Mouse (Mus musculus): ENCODE results near the gene Capn12.
A peak's percentile ranks its signal among the peaks of the same experiment; 100 is the strongest.

Capn12 gene

GRCm38 (mm10) chr7:28881199-28881598 lies at the start of gene Capn12:
TSS of gene Capn12 (plus strand) at chr7:28881422.
- DNase-seq: no peak

GRCm38 (mm10) chr7:28832137-28832536 lies 49.1 kb upstream of the Capn12 start:
- no peak for DNase-seq

GRCm38 (mm10) chr7:28833723-28834347 lies 47.4 kb upstream of the Capn12 start, which contains the start of gene Lgals4:
TSS of gene Lgals4 (plus strand) at chr7:28833854.
- no peak for DNase-seq

DNA sequence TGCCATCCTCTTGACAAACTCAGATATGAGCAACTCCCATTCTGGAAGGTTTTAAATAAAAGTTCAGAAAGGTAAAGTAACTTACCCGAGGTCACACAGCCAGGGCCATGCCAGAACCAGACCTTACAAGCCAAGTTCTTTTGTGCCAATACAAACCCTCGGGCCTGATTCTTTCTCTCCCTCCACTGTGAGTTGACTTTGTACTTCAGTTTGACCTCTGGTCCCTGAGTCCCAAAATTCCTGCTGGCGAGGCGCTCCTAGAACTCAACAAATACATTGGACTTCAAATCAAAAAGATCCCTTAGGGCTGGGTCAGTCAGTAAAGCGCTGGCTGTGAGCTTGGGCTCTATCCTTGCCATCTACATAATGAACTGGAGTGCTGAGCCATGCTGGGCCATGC lies 44.3 kb upstream of the Capn12 start:
- DNase-seq: no peak

DNA sequence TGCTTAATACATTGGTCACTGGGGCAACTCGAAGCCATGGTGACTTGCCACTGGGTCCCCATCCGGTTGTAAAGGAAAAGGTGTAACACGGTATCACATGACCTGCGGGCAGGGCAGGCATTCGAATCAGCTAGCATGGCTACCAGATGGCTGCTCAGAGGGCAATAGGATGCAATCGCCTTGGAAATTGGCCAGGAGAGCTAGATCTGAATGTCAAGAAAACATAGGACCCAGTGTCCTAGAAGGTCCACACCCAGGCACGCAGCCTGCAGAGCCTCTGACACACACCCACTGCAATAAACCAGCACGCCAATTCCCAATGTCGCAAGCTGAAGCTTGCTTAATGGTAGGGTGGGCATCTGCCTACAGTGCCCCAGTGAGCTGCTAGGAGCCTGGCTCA lies 42.9 kb upstream of the Capn12 start:
- DNase-seq: peak in 1 of 2 experiments; percentile 27

GRCm38 (mm10) chr7:28847273-28847672 lies 33.9 kb upstream of the Capn12 start:
- DNase-seq: no peak

GRCm38 (mm10) chr7:28849700-28850236 lies 31.5 kb upstream of the Capn12 start:
- DNase-seq: no peak

DNA sequence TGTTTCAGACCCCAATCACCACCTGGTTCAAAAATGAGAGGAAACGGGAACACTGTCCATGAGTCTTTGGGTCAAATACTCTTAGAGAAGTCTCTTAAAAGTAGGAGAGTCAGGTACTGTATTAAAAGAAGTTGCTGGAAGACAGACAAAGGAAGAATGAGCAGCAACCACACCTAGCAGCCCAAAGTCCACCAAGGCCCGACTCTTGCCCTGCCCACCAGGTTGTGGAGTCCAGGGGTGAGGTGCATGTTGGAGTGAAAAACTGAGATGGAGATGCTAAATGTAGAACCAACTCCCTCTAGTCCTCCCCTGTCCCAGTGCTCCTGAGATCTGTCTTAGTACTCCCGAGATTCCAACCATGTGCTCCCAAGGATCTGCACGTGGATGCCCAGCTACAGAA lies 30.6 kb upstream of the Capn12 start:
- DNase-seq: no peak

DNA sequence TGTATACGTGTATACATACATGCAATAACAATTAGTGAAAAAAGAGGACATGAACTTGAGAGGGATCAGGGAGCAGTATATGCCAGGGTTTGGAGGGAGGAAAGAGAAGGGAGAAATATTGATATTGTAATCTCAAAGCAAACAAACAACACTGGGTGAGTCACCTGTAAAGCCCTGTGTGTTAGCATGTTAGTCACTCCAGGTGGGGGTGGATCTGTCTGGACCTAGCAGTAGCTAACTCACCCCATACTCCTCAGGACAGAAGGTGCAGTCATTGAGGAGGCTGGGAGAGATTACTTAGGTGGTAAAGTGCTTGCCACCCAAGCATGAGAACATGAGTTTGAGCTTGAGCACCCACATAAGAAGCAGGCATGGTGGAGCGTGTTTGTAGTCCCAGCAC lies 21.3 kb upstream of the Capn12 start:
- DNase-seq: no peak

- no peak for DNase-seq
Measured at GRCm38 (mm10) chr7:28860898-28861297, 20.3 kb upstream of the Capn12 start.

- no peak for DNase-seq
Measured at GRCm38 (mm10) chr7:28862817-28863499, 18.3 kb upstream of the Capn12 start.

GRCm38 (mm10) chr7:28863540-28863939 lies 17.7 kb upstream of the Capn12 start, which contains the start of gene Lgals7:
TSS of gene Lgals7 (plus strand) at chr7:28863853.
- DNase-seq: no peak

DNA sequence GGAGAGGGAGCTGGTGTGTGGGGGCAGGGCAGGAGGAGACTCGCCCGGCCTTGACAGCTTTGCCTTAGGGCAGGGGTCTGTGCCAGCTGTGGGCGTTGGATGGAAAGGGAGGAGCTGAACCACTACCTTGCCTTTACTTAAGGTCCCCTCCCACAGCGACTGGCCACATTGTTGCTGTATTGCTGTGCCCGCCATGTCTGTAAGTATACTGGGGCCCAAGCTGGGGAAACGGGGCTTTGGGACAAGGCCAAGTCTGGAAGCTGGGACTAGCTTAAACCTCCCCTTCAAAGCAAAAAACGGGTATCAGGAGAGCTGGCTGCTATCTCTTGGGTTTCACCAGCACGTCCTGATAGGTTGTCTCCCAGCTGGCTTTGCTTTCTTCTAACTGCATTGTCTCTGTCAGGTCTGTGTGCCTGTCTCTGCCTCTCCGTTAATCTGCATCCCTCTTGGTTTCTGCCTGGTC lies 16.9 kb upstream of the Capn12 start:
- DNase-seq: no peak

DNA sequence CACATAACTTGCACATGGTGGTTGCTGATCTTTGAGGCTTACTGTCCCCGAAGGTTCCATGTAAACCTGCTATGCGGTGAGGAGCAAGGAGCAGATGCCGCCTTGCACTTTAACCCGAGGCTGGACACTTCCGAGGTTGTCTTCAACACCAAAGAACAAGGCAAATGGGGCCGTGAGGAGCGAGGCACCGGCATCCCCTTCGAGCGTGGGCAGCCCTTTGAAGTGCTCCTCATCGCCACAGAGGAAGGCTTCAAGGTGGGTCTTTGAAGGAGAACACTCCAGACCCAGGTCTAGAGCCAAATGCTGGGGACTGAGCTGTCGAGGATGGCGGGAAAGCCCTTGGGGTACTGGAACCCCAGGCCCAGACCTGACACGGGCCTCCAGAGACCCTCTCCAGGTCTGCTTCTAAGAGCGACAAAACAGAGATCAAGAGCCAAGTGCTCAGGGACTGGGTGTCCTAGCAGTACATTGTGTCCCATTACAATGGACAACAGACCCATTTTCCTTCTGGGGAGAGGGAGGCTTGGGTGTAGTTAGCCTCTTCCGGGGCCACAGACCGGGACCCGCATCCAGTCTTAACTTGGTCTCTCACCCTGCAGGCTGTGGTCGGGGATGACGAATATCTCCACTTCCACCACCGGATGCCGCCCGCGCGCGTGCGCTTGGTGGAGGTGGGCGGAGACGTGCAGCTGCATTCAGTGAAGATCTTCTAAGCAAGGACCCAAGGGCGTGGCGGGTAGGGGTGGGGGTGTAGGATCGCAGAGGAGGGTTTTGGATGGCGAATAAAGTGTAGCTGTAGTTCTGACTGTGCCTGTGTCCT lies 15.5 kb upstream of the Capn12 start:
- DNase-seq: peak in 1 of 2 experiments; percentile 44

DNA sequence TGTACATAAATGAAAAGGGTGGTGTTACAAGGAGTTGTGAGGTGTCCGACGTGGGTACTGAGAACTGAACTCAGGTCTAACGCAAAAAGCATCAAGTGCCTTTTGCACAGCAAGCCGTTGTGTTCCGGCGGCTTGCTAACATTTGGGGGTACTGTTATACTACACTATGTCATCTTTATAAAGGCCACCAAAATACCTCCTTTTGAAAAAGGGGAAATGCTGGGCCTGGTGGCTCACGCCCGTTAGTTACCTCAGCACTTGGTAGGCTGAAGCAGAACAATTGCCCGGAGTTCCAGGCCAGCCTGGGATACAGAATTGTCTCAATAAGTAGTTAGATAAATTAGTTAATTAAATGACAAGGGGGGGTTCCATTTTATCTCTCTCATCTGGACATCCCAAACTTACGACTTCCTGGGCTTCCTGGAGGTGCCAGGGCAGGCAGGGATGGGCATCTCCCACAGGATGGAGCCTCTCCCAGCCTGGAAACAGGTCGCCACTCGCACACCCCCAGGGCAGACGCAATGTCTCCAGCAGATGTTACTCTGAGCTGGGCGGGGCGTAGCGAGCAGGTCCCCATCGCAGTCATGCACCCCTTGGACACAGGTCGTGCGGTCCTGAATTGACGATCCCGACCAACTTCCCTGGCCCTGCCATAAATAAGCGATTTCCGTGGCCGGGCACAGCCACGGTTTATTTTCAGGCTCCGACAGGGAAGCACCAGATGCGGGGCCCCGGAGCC lies 14.3 kb upstream of the Capn12 start:
- DNase-seq: no peak

DNA sequence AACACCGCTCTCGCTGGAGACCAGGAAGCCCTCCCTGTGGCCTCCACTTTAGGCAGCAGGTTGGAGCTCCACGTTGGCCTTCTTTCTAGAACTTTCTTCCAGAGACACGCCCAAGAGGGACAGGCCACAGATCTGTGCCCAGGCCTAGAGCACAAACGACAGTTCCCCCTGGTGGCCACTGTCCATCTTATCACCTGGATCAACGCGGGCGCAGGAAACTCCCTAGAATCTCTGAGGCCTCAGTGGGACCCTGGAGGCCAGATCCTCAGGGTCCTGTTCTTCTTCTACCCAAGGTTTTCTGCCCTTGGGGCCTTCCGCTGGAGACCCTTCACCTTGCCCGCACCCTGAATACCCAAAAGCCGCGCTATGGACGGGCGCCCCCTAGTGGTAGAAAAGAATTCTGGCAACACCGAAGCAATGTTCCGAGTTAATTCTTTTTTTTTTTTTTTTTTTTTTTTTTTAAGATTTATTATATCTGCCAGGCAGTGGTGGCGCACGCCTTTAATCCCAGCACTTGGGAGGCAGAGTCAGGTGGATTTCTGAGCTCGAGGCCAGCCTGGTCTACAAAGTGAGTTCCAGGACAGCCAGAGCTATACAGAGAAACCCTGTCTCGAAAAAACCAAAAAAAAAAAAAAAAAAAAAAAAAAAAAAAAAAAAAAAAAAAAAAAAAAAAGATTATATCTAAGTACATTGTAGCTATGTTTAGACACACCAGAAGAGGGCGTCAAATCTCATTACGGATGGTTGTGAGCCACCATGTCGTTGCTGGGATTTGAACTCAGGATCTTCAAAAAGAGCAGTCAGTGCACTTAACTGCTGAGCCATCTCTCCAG lies 13.5 kb upstream of the Capn12 start:
- peak; percentile 79 to 82 for DNase-seq

DNA sequence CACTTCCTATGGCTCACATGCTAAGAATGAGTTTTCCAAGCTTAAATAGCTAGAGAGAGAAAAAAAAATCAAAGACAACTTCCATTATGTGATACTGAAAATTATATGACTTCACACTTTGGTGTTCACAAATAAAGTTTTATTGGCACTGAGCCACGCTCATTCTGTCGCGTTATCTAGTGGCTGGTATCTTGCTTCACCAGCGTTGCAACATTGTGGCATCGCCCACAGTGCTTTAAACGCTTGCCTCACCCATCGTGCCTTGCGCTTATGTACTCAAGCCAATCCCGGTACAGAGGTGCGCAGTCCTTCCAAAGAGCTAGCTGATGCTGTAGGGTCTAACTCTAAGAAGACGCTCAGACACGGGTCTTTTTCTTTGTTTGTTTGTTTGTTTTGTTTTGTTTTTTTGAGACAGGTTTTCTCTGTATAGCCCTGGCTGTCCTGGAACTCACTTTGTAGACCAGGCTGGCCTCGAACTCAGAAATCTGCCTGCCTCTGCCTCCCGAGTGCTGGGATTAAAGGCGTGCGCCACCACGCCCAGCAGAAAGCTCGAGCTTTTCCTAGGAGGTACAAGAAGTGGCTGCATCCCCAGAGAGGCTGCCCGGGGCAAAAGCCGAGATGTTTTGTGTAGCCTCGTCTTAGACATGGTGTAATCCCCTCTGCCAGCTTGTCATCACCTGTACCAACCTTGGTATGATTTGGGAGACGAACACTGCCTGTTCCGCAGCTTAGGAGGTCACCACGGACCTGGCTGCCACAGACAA lies 10.1 kb upstream of the Capn12 start:
- no peak for DNase-seq

- no peak for DNase-seq
Measured at GRCm38 (mm10) chr7:28874565-28874964, 6.7 kb upstream of the Capn12 start.

- DNase-seq: no peak
Measured at GRCm38 (mm10) chr7:28876099-28876498, 5.1 kb upstream of the Capn12 start.

GRCm38 (mm10) chr7:28877155-28877554 lies 4.1 kb upstream of the Capn12 start:
- DNase-seq: no peak

- DNase-seq: no peak
Measured at GRCm38 (mm10) chr7:28877856-28878255, 3.4 kb upstream of the Capn12 start.

All from cerebellum, postnatal 25 days (tissue).